Mouse (Mus musculus) ES-Bruce4 (cell line): Measurements from ENCODE around the gene Entpd7. TPM values are rescaled to one million over a fixed set of nuclear protein-coding genes. Genes with fewer than 3 reads are reported as not detected.

Experiments used
- H3K27ac ChIP-seq: 2 replicates; pipeline ENCODE4 v1.5.1; 2012; ENCODE audit warnings: low read length, inconsistent platforms; ENCODE audit not compliant: insufficient read depth
- H3K27me3 ChIP-seq: 2 replicates; pipeline ENCODE4 v1.6.1; 2012; ENCODE audit warnings: mild to moderate bottlenecking, low read length, inconsistent platforms; ENCODE audit not compliant: control insufficient read depth, poor library complexity, insufficient read depth, severe bottlenecking
- H3K36me3 ChIP-seq: 2 replicates; pipeline ENCODE4 v1.6.1; 2012; ENCODE audit warnings: inconsistent platforms, mild to moderate bottlenecking, low read length, moderate library complexity; ENCODE audit not compliant: control insufficient read depth, poor library complexity, insufficient read depth, severe bottlenecking
- H3K4me1 ChIP-seq: one replicate; pipeline ENCODE4 v1.8.1; 2011; ENCODE audit warnings: low read length; ENCODE audit not compliant: control insufficient read depth, insufficient read depth
- H3K4me3 ChIP-seq: 2 replicates; pipeline ENCODE4 v1.5.1; 2011; ENCODE audit warnings: low read depth, mild to moderate bottlenecking, low read length
- H3K9ac ChIP-seq: 2 replicates; pipeline ENCODE4 v1.6.1; 2012; ENCODE audit warnings: low read depth, mild to moderate bottlenecking, inconsistent platforms; ENCODE audit not compliant: poor library complexity, severe bottlenecking
- H3K9me3 ChIP-seq: replicated peaks from 2 replicates; pipeline ENCODE4 v1.6.1; 2012; ENCODE audit warnings: mild to moderate bottlenecking, low read length, inconsistent platforms; ENCODE audit not compliant: control insufficient read depth, poor library complexity, insufficient read depth, severe bottlenecking
- CTCF ChIP-seq: IDR thresholded peaks from one replicate; pipeline ENCODE4 v1.8.1; 2011; ENCODE audit warnings: low read depth, low read length
- EP300 ChIP-seq: IDR thresholded peaks from 2 replicates; pipeline ENCODE4 v1.6.1; 2011; ENCODE audit warnings: low read depth, low read length; ENCODE audit not compliant: insufficient read depth
- POLR2A ChIP-seq: IDR thresholded peaks from one replicate; pipeline ENCODE4 v1.8.1; 2011; ENCODE audit warnings: low read length; ENCODE audit not compliant: insufficient read depth
- polyA plus RNA-seq: library from polyadenylated mRNA; stranded (reverse); fragments of >200 nt; gene quantifications from 2 replicates; pipeline ENCODE4 v1.2.4, GENCODE M21; 2011; ENCODE audit warnings: low read depth; ENCODE audit not compliant: missing spikeins, insufficient read depth, insufficient read length

Entpd7 gene
- polyA plus RNA-seq, 1 experiment = 6.5 TPM

GRCm38 (mm10) chr19:43663471-43663870, 26.0 kb upstream of the Entpd7 start:
- Histone ChIP-seq H3K27me3 (no peaks in the 10 kb centered on the region), H3K9me3 (no peaks in the 10 kb centered on the region), H3K36me3 (peaks cover 14% of the 10 kb centered on the region), H3K4me1 (no peaks in the 10 kb centered on the region), H3K4me3 (no peak overlapping the region), H3K27ac (no peak overlapping the region), H3K9ac (no peak overlapping the region)
- TF ChIP-seq POLR2A (no peak), CTCF (no peak), EP300 (no peak)

GRCm38 (mm10) chr19:43665441-43666048, 23.9 kb upstream of the Entpd7 start:
- 0 out of 2 replicates have a peak overlapping the region, but pooled peaks have one; percentile 3 for H3K9ac ChIP-seq
- H3K9me3 ChIP-seq = no peaks in the 10 kb centered on the region
- peak overlapping the region; percentile 20; the same call in 1 of the 2 replicates for H3K27ac ChIP-seq
- H3K4me3 ChIP-seq = no peak overlapping the region
- TF ChIP-seq POLR2A (no peak), CTCF (peak; percentile 70), EP300 (no peak)
- peaks cover 2% of the 10 kb centered on the region for H3K4me1 ChIP-seq
- H3K27me3 ChIP-seq = no peaks in the 10 kb centered on the region
- peaks cover 14% of the 10 kb centered on the region for H3K36me3 ChIP-seq

- H3K9ac ChIP-seq = peak overlapping the region; percentile 3; the same call in 1 of the 2 replicates
- H3K4me3 ChIP-seq = no peak overlapping the region
These were observed 22.6 kb upstream of the Entpd7 start for GRCm38 (mm10) chr19:43666661-43667429.

GRCm38 (mm10) chr19:43667430-43667809, 22.1 kb upstream of the Entpd7 start:
- TF ChIP-seq EP300 (no peak), CTCF (peak; percentile 1)
- H3K4me3 ChIP-seq = no peak overlapping the region
- no peaks in the 10 kb centered on the region for H3K9me3 ChIP-seq
- no peak overlapping the region for H3K27ac ChIP-seq
- peaks cover 14% of the 10 kb centered on the region for H3K36me3 ChIP-seq
- peak overlapping the region; percentile 3; the same call in 1 of the 2 replicates for H3K9ac ChIP-seq
- peaks cover 2% of the 10 kb centered on the region for H3K4me1 ChIP-seq
- no peaks in the 10 kb centered on the region for H3K27me3 ChIP-seq

More at GRCm38 (mm10) chr19:43666661-43667429, 22.6 kb upstream of the Entpd7 start:
- no peaks in the 10 kb centered on the region for H3K27me3 ChIP-seq
- TF ChIP-seq POLR2A (no peak), CTCF (no peak), EP300 (no peak)
- H3K9me3 ChIP-seq = no peaks in the 10 kb centered on the region
- peaks cover 2% of the 10 kb centered on the region for H3K4me1 ChIP-seq
- no peak overlapping the region for H3K27ac ChIP-seq
- H3K36me3 ChIP-seq = peaks cover 14% of the 10 kb centered on the region

- H3K4me3 ChIP-seq = no peak overlapping the region
These were observed 20.2 kb upstream of the Entpd7 start for GRCm38 (mm10) chr19:43669136-43669759.

More at GRCm38 (mm10) chr19:43669136-43669759, 20.2 kb upstream of the Entpd7 start:
- Histone ChIP-seq H3K9ac (no peak overlapping the region), H3K4me1 (peaks cover 2% of the 10 kb centered on the region), H3K27me3 (no peaks in the 10 kb centered on the region), H3K27ac (peak overlapping the region; percentile 37; the same call in 1 of the 2 replicates), H3K36me3 (peaks cover 3% of the 10 kb centered on the region), H3K9me3 (no peaks in the 10 kb centered on the region)
- TF ChIP-seq EP300 = no peak
- no peak for TF ChIP-seq CTCF
- TF ChIP-seq POLR2A = no peak
